Mouse (Mus musculus): ENCODE data around the gene Cabin1.

Gene Cabin1

GRCm38 (mm10) chr10:75662575-75662974 is 101.6 kb downstream of the Cabin1 start:
- no peak for DNase-seq

- DNase-seq = no peak
Measured at GRCm38 (mm10) chr10:75661876-75662275, 102.3 kb downstream of the Cabin1 start.

GRCm38 (mm10) chr10:75661381-75661780 is 102.8 kb downstream of the Cabin1 start:
- no peak for DNase-seq

- DNase-seq = no peak
Measured at GRCm38 (mm10) chr10:75657772-75658171, 106.4 kb downstream of the Cabin1 start.

- no peak for DNase-seq
Measured at GRCm38 (mm10) chr10:75657165-75657564, 107.0 kb downstream of the Cabin1 start.

- no peak for DNase-seq
Measured at GRCm38 (mm10) chr10:75654053-75654452, 110.1 kb downstream of the Cabin1 start.

GRCm38 (mm10) chr10:75651381-75652068 is 112.6 kb downstream of the Cabin1 start:
- no peak for DNase-seq

GRCm38 (mm10) chr10:75650306-75650902 is 113.7 kb downstream of the Cabin1 start:
- DNase-seq = no peak

GRCm38 (mm10) chr10:75649406-75649995 is 114.6 kb downstream of the Cabin1 start:
- DNase-seq = no peak

GRCm38 (mm10) chr10:75649001-75649400 is 115.1 kb downstream of the Cabin1 start:
- DNase-seq = no peak

GRCm38 (mm10) chr10:75648091-75648490 is 116.0 kb downstream of the Cabin1 start:
- DNase-seq = no peak

GRCm38 (mm10) chr10:75647362-75647761 is 116.8 kb downstream of the Cabin1 start:
- no peak for DNase-seq

- DNase-seq = no peak
Measured at GRCm38 (mm10) chr10:75646406-75646805, 117.7 kb downstream of the Cabin1 start.

- DNase-seq = no peak
Measured at GRCm38 (mm10) chr10:75645616-75646015, 118.5 kb downstream of the Cabin1 start.

- DNase-seq = peak; percentile 49 to 50
Measured at GRCm38 (mm10) chr10:75643741-75644343, 120.3 kb downstream of the Cabin1 start, which contains the start of gene Susd2. Gene Susd2, minus strand, starts transcription at chr10:75644008.

GRCm38 (mm10) chr10:75642891-75643290 is 121.2 kb downstream of the Cabin1 start:
- DNase-seq = no peak

GRCm38 (mm10) chr10:75642436-75642835 is 121.7 kb downstream of the Cabin1 start:
- no peak for DNase-seq

GRCm38 (mm10) chr10:75641721-75642222 is 122.4 kb downstream of the Cabin1 start:
- no peak for DNase-seq

GRCm38 (mm10) chr10:75637711-75638110 is 126.4 kb downstream of the Cabin1 start:
- DNase-seq = no peak

- DNase-seq = no peak
Measured at GRCm38 (mm10) chr10:75636084-75636786, 127.9 kb downstream of the Cabin1 start.

- DNase-seq = peak; percentile 85 to 86
Measured at GRCm38 (mm10) chr10:75635693-75636055, 128.5 kb downstream of the Cabin1 start.

- no peak for DNase-seq
Measured at GRCm38 (mm10) chr10:75635019-75635692, 129.0 kb downstream of the Cabin1 start.

Measured in B cell, adult 2 months (primary cell).